Mouse (Mus musculus) kidney, adult 2 months (tissue): ENCODE data around the gene Ano2.

ENCODE experiments used
- CTCF ChIP-seq: fragments of 200-500 bp; conservative IDR thresholded peaks from 2 replicates; pipeline ENCODE4 v1.5.1; 2011; ENCODE audit warnings: low read depth, mild to moderate bottlenecking, control low read depth, low read length, moderate library complexity, mixed read lengths; ENCODE audit not compliant: insufficient read depth, insufficient read length
- POLR2A ChIP-seq: fragments of 200-500 bp; IDR thresholded peaks from one replicate; pipeline ENCODE4 v1.6.1; 2011; ENCODE audit warnings: low read depth, low read length, control low read depth

- TF ChIP-seq CTCF (no peak), POLR2A (no peak)
Observed at GRCm38 (mm10) chr6:125973551-125973950, 283.3 kb downstream of the Ano2 start.
